Comparison of ENCODE assay signal across 7 mouse cellular contexts in genomic region chr19:4810746-4811062, GRCm38 (mm10). TPM values are rescaled to one million over a fixed set of nuclear protein-coding genes. Genes with fewer than 3 reads are reported as not detected.
DNase-seq lines count a peak whose midpoint lies in the region; ATAC-seq and TF ChIP-seq lines count a peak whose summit lies in the region.

No protein-coding gene starts in this region.

- peak overlapping the region; percentile 97 for H3K27ac ChIP-seq in lung, embryonic 16.5 days (ENCODE audit: low read length)
- peak overlapping the region; percentile 92 for H3K27ac ChIP-seq in limb, embryonic 10.5 days
- H3K27ac ChIP-seq in small intestine, adult 2 months (ENCODE audit: insufficient read depth, low read depth, low read length), result peak overlapping the region; percentile 81

- TF ChIP-seq CTCF in small intestine, adult 2 months (IDR thresholded peaks at IDR 0.05; ENCODE audit: extremely low read depth, insufficient read length, insufficient replicate concordance, low read depth, low read length), result no peak

- DNase-seq in lung, adult 18-20 months, result no peak
- DNase-seq in limb, embryonic 10.5 days (ENCODE audit: low spot score), result no peak
- no peak for DNase-seq in urinary bladder, postnatal 14 days (ENCODE audit: low spot score)
- DNase-seq in adrenal gland, adult 8-10 months, result no peak

- no peak for ATAC-seq in lung, embryonic 16.5 days (ENCODE audit: low read depth)
- peak; percentile 50; the same call in 1 of the 2 replicates for ATAC-seq in erythroid progenitor cell, adult 5-6 weeks (replicated peaks; ENCODE audit: low FRiP score, poor library complexity, severe bottlenecking)

- no peaks in the 10 kb centered on the region for H3K36me3 ChIP-seq in lung, embryonic 16.5 days (ENCODE audit: control insufficient read depth, insufficient read depth, low read length)
- H3K36me3 ChIP-seq in limb, embryonic 10.5 days, result peaks cover 9% of the 10 kb centered on the region
- H3K36me3 ChIP-seq in small intestine, adult 2 months (ENCODE audit: control insufficient read depth, insufficient read depth, low read length), result no peaks in the 10 kb centered on the region

- no peak for TF ChIP-seq POLR2A in small intestine, adult 2 months (IDR thresholded peaks at IDR 0.05; ENCODE audit: low read depth, low read length)

- H3K4me2 ChIP-seq in lung, embryonic 16.5 days (ENCODE audit: low read depth, low read length), result peak overlapping the region; percentile 94

- peak overlapping the region; percentile 83 for H3K9ac ChIP-seq in lung, embryonic 16.5 days (ENCODE audit: low read length)

- 0% methylated on average over 17 of the region's 17 CpGs for WGBS in lung, embryonic 16.5 days
- WGBS in limb, embryonic 10.5 days, result 0% methylated on average over 17 of the region's 17 CpGs
- under 1% methylated on average over 17 of the region's 17 CpGs for WGBS in small intestine, adult 2 months

- no peaks in the 10 kb centered on the region for H3K9me3 ChIP-seq in lung, embryonic 16.5 days (ENCODE audit: control insufficient read depth, low read length)
- H3K9me3 ChIP-seq in limb, embryonic 10.5 days (replicated peaks), result no peaks in the 10 kb centered on the region; the same call in 1 of the 2 replicates

- H3K4me1 ChIP-seq in lung, embryonic 16.5 days (replicated peaks; ENCODE audit: control insufficient read depth, insufficient read depth, low read length), result peaks cover 16% of the 10 kb centered on the region
- peaks cover 20% of the 10 kb centered on the region for H3K4me1 ChIP-seq in limb, embryonic 10.5 days
- peaks cover 8% of the 10 kb centered on the region; the same call in 1 of the 2 replicates for H3K4me1 ChIP-seq in small intestine, adult 2 months (ENCODE audit: control insufficient read depth, insufficient read depth, insufficient read length, low read length)

- peak overlapping the region; percentile 95 for H3K4me3 ChIP-seq in lung, embryonic 16.5 days (ENCODE audit: low read length)
- H3K4me3 ChIP-seq in limb, embryonic 10.5 days, result peak overlapping the region; percentile 91
- H3K4me3 ChIP-seq in small intestine, adult 2 months (ENCODE audit: low read depth, low read length), result peak overlapping the region; percentile 78

- H3K27me3 ChIP-seq in lung, embryonic 16.5 days (ENCODE audit: control insufficient read depth, insufficient read depth, low read depth, low read length), result no peaks in the 10 kb centered on the region
- no peaks in the 10 kb centered on the region for H3K27me3 ChIP-seq in limb, embryonic 10.5 days (ENCODE audit: low read depth, poor library complexity, severe bottlenecking)
- H3K27me3 ChIP-seq in small intestine, adult 2 months (ENCODE audit: control insufficient read depth, insufficient read depth, low read length), result no peaks in the 10 kb centered on the region

RNA-seq across cellular contexts. Expression of gene Gm21992, which starts 0.7 kb away (rescaled TPM):
- 25.7 and 30.9 TPM in 2 replicates for polyA plus RNA-seq in lung, embryonic 16.5 days (2015; fragmentation: Nextera tagmentation; extraction: Ambion mirVana)
- 13.7 and 83.8 TPM in 2 replicates for total RNA-seq in erythroid progenitor cell, adult 5-6 weeks (2015; ENCODE audit: low replicate concordance)
- 29.0 and 62.2 TPM in 2 replicates for total RNA-seq in erythroid progenitor cell, adult 5-6 weeks (2017; ENCODE audit: low replicate concordance)
- polyA plus RNA-seq in limb, embryonic 10.5 days (2016; fragmentation: Nextera tagmentation; extraction: Ambion mirVana), result 32.7 and 33.8 TPM in 2 replicates
- polyA plus RNA-seq in small intestine, adult 2 months (2012; rRNA removed), result 10.0 and 19.1 TPM in 2 replicates
- 10 to 100 TPM; 20.7 to 31.8 (median 24.4) TPM for total RNA-seq in adrenal gland, adult 8-10 months (2022)

RNA-seq across cellular contexts. Expression of gene Rbm14, which starts 0.7 kb away (rescaled TPM):
- 82.4 and 88.6 TPM in 2 replicates for polyA plus RNA-seq in lung, embryonic 16.5 days (2015; fragmentation: Nextera tagmentation; extraction: Ambion mirVana)
- 28.1 and 35.3 TPM in 2 replicates for total RNA-seq in erythroid progenitor cell, adult 5-6 weeks (2015; ENCODE audit: low replicate concordance)
- total RNA-seq in erythroid progenitor cell, adult 5-6 weeks (2017; ENCODE audit: low replicate concordance), result 27.7 and 27.9 TPM in 2 replicates
- polyA plus RNA-seq in limb, embryonic 10.5 days (2016; fragmentation: Nextera tagmentation; extraction: Ambion mirVana), result 134 TPM in 2 replicates
- polyA plus RNA-seq in small intestine, adult 2 months (2012; rRNA removed), result 38.2 and 65.3 TPM in 2 replicates
- 10 to 100 TPM; 43.7 to 64.6 (median 53.9) TPM for total RNA-seq in adrenal gland, adult 8-10 months (2022)

RNA-seq across cellular contexts. Expression of gene Rbm4, which starts 17.0 kb away (rescaled TPM):
- 52.2 and 55.1 TPM in 2 replicates for polyA plus RNA-seq in lung, embryonic 16.5 days (2015; fragmentation: Nextera tagmentation; extraction: Ambion mirVana)
- 41.5 and 67.4 TPM in 2 replicates for total RNA-seq in erythroid progenitor cell, adult 5-6 weeks (2015; ENCODE audit: low replicate concordance)
- total RNA-seq in erythroid progenitor cell, adult 5-6 weeks (2017; ENCODE audit: low replicate concordance), result 106 and 172 TPM in 2 replicates
- 91.5 and 108 TPM in 2 replicates for polyA plus RNA-seq in limb, embryonic 10.5 days (2016; fragmentation: Nextera tagmentation; extraction: Ambion mirVana)
- 27.1 and 33.5 TPM in 2 replicates for polyA plus RNA-seq in small intestine, adult 2 months (2012; rRNA removed)
- total RNA-seq in adrenal gland, adult 8-10 months (2022), result 10 to 100 TPM; 54.0 to 83.2 (median 62.0) TPM

RNA-seq across cellular contexts. Expression of gene Ccs, which starts 28.4 kb away (rescaled TPM):
- polyA plus RNA-seq in lung, embryonic 16.5 days (2015; fragmentation: Nextera tagmentation; extraction: Ambion mirVana), result 53.7 and 60.1 TPM in 2 replicates
- total RNA-seq in erythroid progenitor cell, adult 5-6 weeks (2015; ENCODE audit: low replicate concordance), result 30.2 and 74.6 TPM in 2 replicates
- 63.1 and 81.9 TPM in 2 replicates for total RNA-seq in erythroid progenitor cell, adult 5-6 weeks (2017; ENCODE audit: low replicate concordance)
- polyA plus RNA-seq in limb, embryonic 10.5 days (2016; fragmentation: Nextera tagmentation; extraction: Ambion mirVana), result 48.9 and 55.3 TPM in 2 replicates
- polyA plus RNA-seq in small intestine, adult 2 months (2012; rRNA removed), result 24.8 and 41.9 TPM in 2 replicates
- 100 to 1,000 TPM; 101 to 198 (median 175) TPM for total RNA-seq in adrenal gland, adult 8-10 months (2022)

RNA-seq across cellular contexts. Expression of gene Ccdc87, which starts 28.5 kb away (rescaled TPM):
- polyA plus RNA-seq in lung, embryonic 16.5 days (2015; fragmentation: Nextera tagmentation; extraction: Ambion mirVana), result 0.65 and 0.72 TPM in 2 replicates
- not detected in 2 replicates for total RNA-seq in erythroid progenitor cell, adult 5-6 weeks (2015; ENCODE audit: low replicate concordance)
- total RNA-seq in erythroid progenitor cell, adult 5-6 weeks (2017; ENCODE audit: low replicate concordance), result not detected in 2 replicates
- polyA plus RNA-seq in limb, embryonic 10.5 days (2016; fragmentation: Nextera tagmentation; extraction: Ambion mirVana), result not detected in 2 replicates
- polyA plus RNA-seq in small intestine, adult 2 months (2012; rRNA removed), result 0.09 and 0.11 TPM in 2 replicates
- total RNA-seq in adrenal gland, adult 8-10 months (2022), result under 1 TPM; 0.15 to 0.59 (median 0.29) TPM
